Mouse (Mus musculus) right cerebral cortex, adult 2 months (tissue): ENCODE results near the gene Bcl2l12.
A peak's percentile ranks its signal among the peaks of the same experiment; 100 is the strongest.

Experiments
- DNase-seq, 2 experiments: peaks; one replicate each; pipeline ENCODE4 v3.0.0; 2021 to 2022; ENCODE audit warnings: low spot score in 2 of 2

Gene Bcl2l12

GRCm38 (mm10) chr7:45017242-45018061 is 18.9 kb upstream of the Bcl2l12 start, which contains the start of gene Rras:
Rras (plus strand) TSS chr7:45017961.
- peak; percentile 82 for DNase-seq

DNA sequence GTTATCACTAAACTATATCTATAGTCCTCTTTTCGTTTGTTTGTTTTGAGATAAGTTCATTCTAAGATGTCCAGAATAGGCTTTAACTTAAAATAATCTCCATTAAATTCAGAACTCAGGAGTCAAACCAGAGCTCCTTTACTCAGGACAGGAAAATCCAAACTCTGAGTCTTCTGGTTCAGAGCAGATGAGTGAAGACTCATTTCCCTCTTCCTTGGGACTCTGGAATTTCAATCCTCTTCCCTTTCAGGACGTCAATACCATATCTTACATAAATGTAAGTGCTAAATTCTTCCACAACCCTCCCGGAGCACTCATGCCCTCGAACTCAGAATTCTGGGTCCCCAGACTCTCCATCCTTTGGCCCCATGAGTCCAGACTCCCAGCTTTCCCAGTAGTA is 18.2 kb upstream of the Bcl2l12 start:
- DNase-seq = no peak

DNA sequence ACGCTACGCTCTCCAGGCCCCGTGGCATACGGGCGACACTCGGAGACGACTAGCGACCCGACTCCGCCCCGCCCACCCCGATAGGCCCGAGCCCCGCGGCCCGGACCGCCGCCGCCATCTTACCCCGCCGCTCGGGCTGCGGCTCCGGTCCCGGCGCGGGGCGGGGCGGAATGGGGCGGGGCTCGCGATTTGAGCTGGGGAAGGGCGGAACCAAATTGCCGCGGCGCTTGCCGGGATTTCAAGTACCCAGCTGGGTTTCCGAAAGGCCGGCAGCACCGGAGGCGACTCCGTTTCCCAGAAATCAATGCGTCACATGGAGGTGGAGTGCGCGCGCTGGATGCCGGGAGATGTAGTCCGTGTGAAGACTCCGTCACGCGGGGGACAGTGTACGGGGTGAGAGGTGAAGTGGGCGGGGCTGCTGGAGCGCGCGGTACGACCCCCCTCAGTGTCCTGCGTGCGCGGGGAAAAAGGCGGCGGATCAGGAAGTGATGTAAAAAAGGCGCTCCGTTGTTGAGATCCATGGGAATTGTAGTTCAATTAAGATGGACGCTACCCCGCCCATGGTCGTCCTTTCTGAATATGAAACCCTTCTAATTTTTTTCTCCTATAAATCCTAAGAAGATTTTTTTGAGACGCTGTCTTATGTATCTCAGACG is 17.6 kb upstream of the Bcl2l12 start, which contains the start of gene Scaf1:
Gene Scaf1 (minus strand): TSS at position 407 of the 656 bp plus-strand sequence.
- peak; percentile 100 for DNase-seq

- DNase-seq = no peak
Observed at GRCm38 (mm10) chr7:45015344-45015956, 16.9 kb upstream of the Bcl2l12 start.

DNA sequence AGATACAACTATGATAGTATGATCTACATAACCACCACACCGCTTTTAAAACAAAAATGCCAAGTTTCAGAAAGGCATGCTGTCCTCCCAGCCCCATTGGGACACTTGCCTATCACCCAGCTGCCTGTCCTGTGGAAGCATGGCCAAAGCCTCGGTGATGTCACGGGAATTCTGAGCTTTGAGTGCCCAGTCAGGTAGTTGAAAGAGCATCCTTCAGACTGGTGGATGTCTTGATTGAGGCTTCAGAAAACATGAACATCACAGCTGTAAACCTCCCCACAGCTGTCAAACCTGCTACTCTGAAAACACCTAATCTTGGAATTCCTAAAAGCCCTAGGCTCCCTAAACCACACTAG is 15.6 kb upstream of the Bcl2l12 start:
- no peak for DNase-seq

GRCm38 (mm10) chr7:45013366-45014095 is 15.0 kb upstream of the Bcl2l12 start:
- no peak for DNase-seq

DNA sequence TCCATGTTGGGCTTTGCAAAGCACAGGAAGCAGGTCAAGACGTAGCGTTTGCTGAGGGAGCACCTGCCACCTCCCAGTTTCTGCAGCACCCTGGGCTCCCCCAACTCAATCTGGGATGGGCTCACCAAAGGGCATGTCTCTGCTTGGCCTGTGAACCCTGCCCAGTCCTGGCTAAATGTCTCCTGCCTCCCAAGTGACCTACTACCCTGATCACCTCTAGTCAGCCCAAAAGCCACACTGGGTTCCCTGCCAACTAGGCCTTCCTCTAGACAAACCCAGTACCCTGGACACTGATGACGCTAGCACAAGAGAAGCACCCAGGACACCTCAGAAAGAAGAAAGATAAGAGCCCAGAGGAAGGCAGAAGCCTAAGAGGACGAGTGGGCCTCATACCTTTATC is 14.3 kb upstream of the Bcl2l12 start:
- no peak for DNase-seq

GRCm38 (mm10) chr7:45012011-45012410 is 13.5 kb upstream of the Bcl2l12 start:
- no peak for DNase-seq

GRCm38 (mm10) chr7:45008411-45008810 is 9.9 kb upstream of the Bcl2l12 start:
- DNase-seq = no peak

GRCm38 (mm10) chr7:45007846-45008245 is 9.3 kb upstream of the Bcl2l12 start:
- DNase-seq = no peak

DNA sequence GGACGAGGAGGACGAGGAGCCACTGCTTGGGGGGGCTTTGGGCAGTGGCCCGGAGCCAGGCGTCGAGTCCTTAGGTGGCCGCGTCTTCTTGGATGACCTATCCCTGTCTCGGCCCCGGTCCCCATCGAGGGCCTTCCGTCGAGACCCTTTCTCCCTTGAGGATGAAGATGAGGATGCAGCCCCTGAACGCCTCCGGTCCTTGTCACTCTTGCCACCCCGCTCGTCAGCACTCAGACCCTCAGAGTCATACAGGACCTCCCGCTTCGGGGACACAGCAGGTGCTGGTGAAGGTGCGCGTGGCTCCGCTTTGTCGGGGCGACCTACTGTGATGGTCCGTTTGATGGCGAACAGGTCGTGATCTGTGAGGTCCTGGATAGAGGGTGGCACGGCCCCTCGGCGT is 8.6 kb upstream of the Bcl2l12 start:
- no peak for DNase-seq

GRCm38 (mm10) chr7:45006503-45006902 is 8.0 kb upstream of the Bcl2l12 start:
- no peak for DNase-seq

GRCm38 (mm10) chr7:45005321-45005992 is 6.9 kb upstream of the Bcl2l12 start:
- no peak for DNase-seq

DNA sequence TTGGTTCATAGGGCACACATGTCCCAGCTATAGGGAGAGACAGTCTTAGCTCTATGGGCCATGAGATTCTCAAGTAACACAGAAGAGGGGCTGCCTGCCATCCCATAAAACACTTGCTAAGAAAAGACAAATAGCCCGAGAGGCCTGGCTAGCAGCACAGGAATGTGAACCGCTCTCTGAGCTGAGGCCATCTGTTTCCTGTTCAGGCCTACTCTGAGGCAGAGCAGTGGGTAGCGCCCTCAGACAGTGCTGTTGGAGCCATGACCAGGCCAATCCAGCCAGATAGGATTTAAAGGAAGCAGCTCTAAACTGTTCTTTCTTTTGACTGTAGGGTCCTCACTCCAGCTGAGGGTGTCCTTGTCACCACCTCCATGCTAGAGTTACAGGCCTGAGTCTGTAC is 6.0 kb upstream of the Bcl2l12 start:
- DNase-seq = no peak

DNA sequence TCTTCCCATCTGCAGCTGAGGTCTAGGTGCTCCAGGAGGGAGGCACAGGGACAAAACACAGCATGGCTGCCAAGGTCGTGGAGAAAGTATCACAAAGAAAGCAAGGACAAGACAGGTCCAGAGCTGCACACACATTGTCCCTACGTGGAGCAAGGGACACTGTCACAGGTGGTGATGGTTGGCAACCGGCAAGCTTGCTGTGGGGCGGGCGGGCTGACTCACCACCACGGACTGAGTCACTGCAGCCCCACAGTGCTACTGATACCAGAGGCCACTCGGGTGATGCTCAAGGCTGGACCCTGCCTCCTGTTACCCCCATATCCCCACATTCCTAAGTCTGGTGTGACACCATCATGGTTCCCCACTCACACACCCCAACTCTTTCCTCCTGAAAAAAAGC is 3.9 kb upstream of the Bcl2l12 start:
- DNase-seq = no peak

- DNase-seq = no peak
Observed at GRCm38 (mm10) chr7:45000539-45001114, 2.1 kb upstream of the Bcl2l12 start.

GRCm38 (mm10) chr7:44999753-45000152 is 1.2 kb upstream of the Bcl2l12 start:
- DNase-seq = no peak

GRCm38 (mm10) chr7:44997940-44998428 is 528 bp downstream of the Bcl2l12 start:
- DNase-seq = no peak

GRCm38 (mm10) chr7:44997231-44997939 is 1.1 kb downstream of the Bcl2l12 start, which contains the start of gene Irf3:
Irf3 (plus strand) TSS chr7:44997648.
- DNase-seq = peak; percentile 96 to 98

GRCm38 (mm10) chr7:44996672-44997071 is 1.8 kb downstream of the Bcl2l12 start:
- no peak for DNase-seq
